Mouse (Mus musculus) thymus, adult 2 months (tissue): Measurements from ENCODE around the gene 1700003E16Rik. TPM values are rescaled to one million over a fixed set of nuclear protein-coding genes. Genes with fewer than 3 reads are reported as not detected.
A peak's percentile ranks its signal among the peaks of the same experiment; 100 is the strongest.

Source experiments
- DNase-seq: peaks from one replicate; pipeline ENCODE4 v3.0.0; 2021
- H3K27ac ChIP-seq: fragments of 200-500 bp; 2 replicates; pipeline ENCODE4 v1.5.1; 2012; ENCODE audit warnings: low read length, control low read depth; ENCODE audit not compliant: control insufficient read depth, insufficient read depth
- H3K27me3 ChIP-seq: fragments of 200-500 bp; 2 replicates; pipeline ENCODE4 v1.6.1; 2012; ENCODE audit warnings: mild to moderate bottlenecking, low read length, moderate library complexity, mixed read lengths; ENCODE audit not compliant: control insufficient read depth, insufficient read depth
- H3K36me3 ChIP-seq: fragments of 200-500 bp; 2 replicates; pipeline ENCODE4 v1.6.1; 2012; ENCODE audit warnings: mild to moderate bottlenecking, low read length, moderate library complexity; ENCODE audit not compliant: control insufficient read depth, insufficient read depth
- H3K4me1 ChIP-seq: fragments of 200-500 bp; replicated peaks from 2 replicates; pipeline ENCODE4 v1.6.1; 2012; ENCODE audit warnings: low read length; ENCODE audit not compliant: control insufficient read depth, insufficient read depth
- H3K4me3 ChIP-seq: fragments of 200-500 bp; 2 replicates; pipeline ENCODE4 v1.5.1; 2012; ENCODE audit warnings: mild to moderate bottlenecking, low read length, control low read depth, moderate library complexity; ENCODE audit not compliant: control insufficient read depth, insufficient read depth
- CTCF ChIP-seq: fragments of 200-500 bp; IDR thresholded peaks from 2 replicates; pipeline ENCODE4 v1.5.1; 2012; ENCODE audit warnings: mild to moderate bottlenecking, control low read depth, low read length, moderate library complexity, borderline replicate concordance; ENCODE audit not compliant: control insufficient read depth, poor library complexity, insufficient read depth; ENCODE audit errors: extremely low read depth
- POLR2A ChIP-seq: fragments of 200-500 bp; IDR thresholded peaks from 2 replicates; pipeline ENCODE4 v1.6.1; 2012; ENCODE audit warnings: mild to moderate bottlenecking, low read length, control low read depth, moderate library complexity; ENCODE audit not compliant: control insufficient read depth, poor library complexity, insufficient read depth; ENCODE audit errors: extremely low read depth
- WGBS: fragments of 180-500 bp; shearing (Covaris S2); methylation state at CpG from one replicate; pipeline ENCODE4 v1.1.7; 2018; 5-methylcytosine and 5-hydroxymethylcytosine counted together
- polyA plus RNA-seq: library from polyadenylated mRNA; depleted of rRNA; stranded (reverse); fragments of >200 nt; gene quantifications from 2 replicates; pipeline ENCODE4 v1.2.3, GENCODE M21; 2012

The 1700003E16Rik gene
- polyA plus RNA-seq, 1 experiment, result 0.38 TPM

GRCm38 (mm10) chr6:83175996-83176395 is 19.8 kb downstream of the 1700003E16Rik start:
- no peak for DNase-seq
- H3K36me3 ChIP-seq, result no peaks in the 10 kb centered on the region
- H3K4me3 ChIP-seq, result no peak overlapping the region
- H3K27ac ChIP-seq, result no peak overlapping the region
- H3K4me1 ChIP-seq, result 0 out of 2 replicates have a peak, but pooled peaks cover 3% of the 10 kb centered on the region
- TF ChIP-seq CTCF (no peak), POLR2A (no peak)
- no peaks in the 10 kb centered on the region for H3K27me3 ChIP-seq
- 95% methylated on average over 8 of the region's 8 CpGs for WGBS

- Histone ChIP-seq H3K27me3 (no peaks in the 10 kb centered on the region), H3K4me3 (no peak overlapping the region), H3K4me1 (0 out of 2 replicates have a peak, but pooled peaks cover 3% of the 10 kb centered on the region), H3K27ac (no peak overlapping the region), H3K36me3 (0 out of 2 replicates have a peak, but pooled peaks cover 4% of the 10 kb centered on the region)
- no peak for DNase-seq
- WGBS, result 84% methylated on average over 12 of the region's 12 CpGs
- TF ChIP-seq POLR2A (no peak), CTCF (no peak)
Measured at GRCm38 (mm10) chr6:83179390-83180117, 23.4 kb downstream of the 1700003E16Rik start.

- TF ChIP-seq CTCF (no peak), POLR2A (no peak)
- H3K27ac ChIP-seq, result no peak overlapping the region
- no peaks in the 10 kb centered on the region for H3K27me3 ChIP-seq
- H3K4me1 ChIP-seq, result peaks cover 4% of the 10 kb centered on the region; the same call in 1 of the 2 replicates
- H3K4me3 ChIP-seq, result no peak overlapping the region
- H3K36me3 ChIP-seq, result 0 out of 2 replicates have a peak, but pooled peaks cover 4% of the 10 kb centered on the region
- no peak for DNase-seq
- WGBS, result 93% methylated on average over 6 of the region's 6 CpGs
Measured at GRCm38 (mm10) chr6:83180605-83181004, 24.4 kb downstream of the 1700003E16Rik start.

- DNase-seq, result no peak
- Histone ChIP-seq H3K36me3 (peaks cover 7% of the 10 kb centered on the region; the same call in 1 of the 2 replicates), H3K4me1 (peaks cover 6% of the 10 kb centered on the region), H3K27me3 (no peaks in the 10 kb centered on the region), H3K4me3 (no peak overlapping the region), H3K27ac (no peak overlapping the region)
- 91% methylated on average over 3 of the region's 3 CpGs for WGBS
- TF ChIP-seq POLR2A (no peak), CTCF (no peak)
Measured at GRCm38 (mm10) chr6:83184858-83185435, 28.7 kb downstream of the 1700003E16Rik start.

- 43% methylated on average over 25 of the region's 25 CpGs for WGBS
- Histone ChIP-seq H3K36me3 (peaks cover 19% of the 10 kb centered on the region), H3K27me3 (no peaks in the 10 kb centered on the region), H3K4me1 (peaks cover 6% of the 10 kb centered on the region), H3K4me3 (no peak overlapping the region), H3K27ac (no peak overlapping the region)
- DNase-seq, result peak; percentile 52
- TF ChIP-seq POLR2A (no peak), CTCF (no peak)
Measured at GRCm38 (mm10) chr6:83185895-83186861, 30.0 kb downstream of the 1700003E16Rik start.

GRCm38 (mm10) chr6:83186946-83187345 is 30.7 kb downstream of the 1700003E16Rik start:
- Histone ChIP-seq H3K4me1 (peaks cover 6% of the 10 kb centered on the region), H3K27ac (no peak overlapping the region), H3K4me3 (no peak overlapping the region), H3K36me3 (peaks cover 25% of the 10 kb centered on the region), H3K27me3 (no peaks in the 10 kb centered on the region)
- no peak for DNase-seq
- no peak for TF ChIP-seq POLR2A
- TF ChIP-seq CTCF, result no peak
- WGBS, result 93% methylated on average over 2 of the region's 2 CpGs
